Mouse (Mus musculus): Measurements from ENCODE around the gene Abr. TPM values are rescaled to one million over a fixed set of nuclear protein-coding genes. Genes with fewer than 3 reads are reported as not detected.

The Abr gene
- polyA plus RNA-seq, 1 experiment from 2014 or later = 41.4 TPM

DNA sequence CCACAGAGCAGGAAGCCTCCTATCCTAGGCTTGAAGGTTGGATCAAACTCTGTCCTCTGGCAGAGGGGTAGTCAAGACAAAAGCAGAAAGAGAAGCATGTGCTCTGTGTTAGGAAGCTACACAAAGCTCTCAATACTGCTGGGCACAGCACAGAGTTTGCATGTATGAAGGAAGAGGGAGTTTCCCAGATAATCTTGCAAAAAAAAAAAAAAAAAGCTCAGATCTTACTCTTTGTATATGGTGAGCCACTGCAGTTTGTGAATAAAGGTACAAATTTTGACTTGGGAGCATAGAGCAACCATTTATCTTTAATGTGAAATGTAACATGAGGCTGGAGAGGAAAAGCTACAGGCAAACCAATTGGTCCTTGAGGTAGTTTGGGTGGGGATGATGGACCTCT is 11.2 kb downstream of the Abr start:
- Histone ChIP-seq H3K27me3 (ENCODE audit: control insufficient read depth, insufficient read depth, low read length) (no peaks in the 10 kb centered on the region; the same call in 1 of the 2 replicates), H3K36me3 (ENCODE audit: control insufficient read depth, insufficient read depth, low read length) (no peaks in the 10 kb centered on the region), H3K9ac (ENCODE audit: low read length) (no peak overlapping the region), H3K4me2 (no peak overlapping the region), H3K9me3 (ENCODE audit: control insufficient read depth, low read length) (no peaks in the 10 kb centered on the region), H3K27ac (ENCODE audit: low read depth, low read length) (no peak overlapping the region), H3K4me3 (ENCODE audit: low read depth, low read length) (no peak overlapping the region), H3K4me1 (ENCODE audit: control insufficient read depth, insufficient read depth, low read length) (peaks cover 17% of the 10 kb centered on the region)
- DNase-seq (ENCODE audit: low spot score, missing footprints) (no peak), ATAC-seq (ENCODE audit: low FRiP score) (no peak)

DNA sequence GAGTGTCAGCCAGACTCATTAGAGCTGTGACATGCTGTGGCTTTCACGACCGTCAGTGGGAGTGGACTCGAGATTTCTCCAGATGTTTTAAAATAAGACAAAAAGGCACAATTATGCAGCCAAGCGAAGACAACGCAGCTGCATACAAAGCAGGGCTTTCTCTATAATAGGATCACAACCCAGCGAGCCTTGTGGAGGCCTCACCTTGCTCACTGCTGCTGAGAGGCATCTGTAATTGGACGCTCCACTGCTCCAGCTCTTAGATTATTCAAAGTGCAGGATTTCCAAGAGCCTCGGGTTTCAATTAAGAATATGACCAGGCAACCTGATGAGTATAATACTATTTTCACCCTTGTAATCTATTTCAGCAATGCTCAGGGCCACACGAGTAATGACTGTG is 15.6 kb downstream of the Abr start:
- H3K9me3 ChIP-seq (ENCODE audit: control insufficient read depth, low read length) = no peaks in the 10 kb centered on the region
- H3K4me2 ChIP-seq = no peak overlapping the region
- H3K27me3 ChIP-seq (ENCODE audit: control insufficient read depth, insufficient read depth, low read length) = no peaks in the 10 kb centered on the region
- DNase-seq (ENCODE audit: low spot score, missing footprints) (no peak), ATAC-seq (ENCODE audit: low FRiP score) (no peak)
- H3K4me1 ChIP-seq (ENCODE audit: control insufficient read depth, insufficient read depth, low read length) = peaks cover 8% of the 10 kb centered on the region; the same call in 1 of the 2 replicates
- no peak overlapping the region; the same call in 1 of the 2 replicates for H3K27ac ChIP-seq (ENCODE audit: low read depth, low read length)
- no peak overlapping the region for H3K4me3 ChIP-seq (ENCODE audit: low read depth, low read length)
- H3K36me3 ChIP-seq (ENCODE audit: control insufficient read depth, insufficient read depth, low read length) = no peaks in the 10 kb centered on the region
- 25% methylated on average over 9 of the region's 9 CpGs for WGBS
- H3K9ac ChIP-seq (ENCODE audit: low read length) = no peak overlapping the region

DNA sequence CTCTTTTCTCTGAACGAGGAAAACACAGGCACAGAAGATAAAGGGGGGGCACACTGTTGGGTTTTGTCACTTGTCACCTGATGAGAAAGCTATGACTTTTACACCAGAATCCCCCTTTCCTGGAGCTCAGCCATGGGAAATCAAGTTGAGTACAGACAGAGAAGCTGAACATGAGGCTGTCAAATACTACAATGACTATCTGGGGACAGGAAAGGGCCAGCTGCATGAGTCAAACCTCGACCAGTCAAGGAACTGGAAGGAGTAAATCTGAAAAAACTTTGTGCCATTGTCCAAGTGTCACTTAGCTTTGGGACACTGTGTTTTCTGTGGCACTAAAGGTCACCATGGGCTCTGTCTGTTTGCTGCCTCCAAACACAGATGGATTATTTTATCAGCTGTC is 22.9 kb downstream of the Abr start:
- H3K36me3 ChIP-seq (ENCODE audit: control insufficient read depth, insufficient read depth, low read length) = no peaks in the 10 kb centered on the region
- ATAC-seq (ENCODE audit: low FRiP score) = no peak

DNA sequence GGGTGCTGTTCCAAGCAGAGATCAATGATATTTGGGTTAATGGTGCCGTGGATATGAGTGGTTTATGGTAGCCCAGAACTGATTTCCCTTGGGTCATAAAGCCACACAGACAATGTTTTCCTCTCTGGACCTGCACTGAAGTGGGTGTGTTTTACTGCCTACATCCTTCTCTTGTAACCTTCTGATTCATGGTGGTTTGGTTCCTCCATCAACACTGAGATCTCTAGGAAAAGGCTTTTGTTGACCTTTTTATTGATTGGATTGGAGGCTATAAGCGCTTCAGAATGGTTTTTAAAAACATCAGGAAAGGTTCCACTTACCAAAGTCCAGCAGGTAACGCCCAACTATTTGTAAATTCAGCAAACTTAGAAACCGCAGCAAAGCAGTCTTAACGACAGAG is 23.4 kb downstream of the Abr start:
- Histone ChIP-seq H3K4me2 (no peak overlapping the region), H3K4me1 (ENCODE audit: control insufficient read depth, insufficient read depth, low read length) (no peaks in the 10 kb centered on the region), H3K9ac (ENCODE audit: low read length) (no peak overlapping the region), H3K4me3 (ENCODE audit: low read depth, low read length) (no peak overlapping the region), H3K9me3 (ENCODE audit: control insufficient read depth, low read length) (no peaks in the 10 kb centered on the region), H3K36me3 (ENCODE audit: control insufficient read depth, insufficient read depth, low read length) (no peaks in the 10 kb centered on the region), H3K27me3 (ENCODE audit: control insufficient read depth, insufficient read depth, low read length) (no peaks in the 10 kb centered on the region), H3K27ac (ENCODE audit: low read depth, low read length) (no peak overlapping the region)
- ATAC-seq (ENCODE audit: low FRiP score) = no peak
- WGBS = 78% methylated on average over 5 of the region's 5 CpGs
- DNase-seq (ENCODE audit: low spot score, missing footprints) = no peak

More for the DNA sequence above, 22.9 kb downstream of the Abr start:
- Histone ChIP-seq H3K27ac (ENCODE audit: low read depth, low read length) (no peak overlapping the region), H3K9me3 (ENCODE audit: control insufficient read depth, low read length) (no peaks in the 10 kb centered on the region), H3K9ac (ENCODE audit: low read length) (no peak overlapping the region), H3K27me3 (ENCODE audit: control insufficient read depth, insufficient read depth, low read length) (no peaks in the 10 kb centered on the region), H3K4me2 (no peak overlapping the region), H3K4me3 (ENCODE audit: low read depth, low read length) (no peak overlapping the region), H3K4me1 (ENCODE audit: control insufficient read depth, insufficient read depth, low read length) (no peaks in the 10 kb centered on the region)
- 33% methylated on average over 2 of the region's 2 CpGs for WGBS
- DNase-seq (ENCODE audit: low spot score, missing footprints) = no peak

DNA sequence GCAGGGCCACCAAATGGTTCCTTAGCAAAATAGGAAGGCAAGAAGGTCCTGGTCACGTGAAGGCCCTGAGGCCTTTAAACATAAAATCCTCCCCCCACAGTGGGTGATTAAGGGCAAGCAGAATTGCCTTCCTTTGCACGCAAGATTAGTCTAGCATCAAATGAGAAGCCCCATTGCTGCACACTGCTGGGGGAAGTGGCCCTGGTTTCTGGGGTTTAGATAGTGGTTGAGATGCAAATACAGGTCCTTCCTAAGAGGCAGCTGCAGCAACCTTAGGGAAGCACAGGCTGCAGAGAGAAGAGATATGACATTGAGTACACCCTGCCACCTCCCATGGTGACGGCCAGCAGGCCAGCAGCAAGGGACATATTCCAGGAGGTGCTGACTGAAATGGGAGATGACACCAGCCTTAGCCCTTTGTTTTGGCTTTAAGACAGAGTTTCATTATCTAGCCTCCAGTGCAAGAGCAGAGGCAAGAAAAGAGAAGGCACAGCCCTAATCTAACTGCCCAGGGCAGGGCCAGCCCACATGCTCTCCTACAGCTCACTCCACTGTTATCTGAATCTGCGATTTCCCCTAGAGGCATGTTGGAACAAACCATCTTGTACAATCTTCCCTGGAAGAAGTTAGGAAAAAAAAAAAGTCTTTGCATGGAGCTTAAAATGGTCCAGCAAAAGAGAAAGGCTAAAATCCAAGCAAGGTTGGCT is 28.3 kb downstream of the Abr start:
- DNase-seq (ENCODE audit: low spot score, missing footprints) (no peak), ATAC-seq (ENCODE audit: low FRiP score) (no peak)
- H3K36me3 ChIP-seq (ENCODE audit: control insufficient read depth, insufficient read depth, low read length) = no peaks in the 10 kb centered on the region
- no peak overlapping the region for H3K27ac ChIP-seq (ENCODE audit: low read depth, low read length)
- no peaks in the 10 kb centered on the region for H3K27me3 ChIP-seq (ENCODE audit: control insufficient read depth, insufficient read depth, low read length)
- no peak overlapping the region for H3K9ac ChIP-seq (ENCODE audit: low read length)
- no peaks in the 10 kb centered on the region for H3K9me3 ChIP-seq (ENCODE audit: control insufficient read depth, low read length)
- no peak overlapping the region for H3K4me2 ChIP-seq
- 52% methylated on average over 4 of the region's 4 CpGs for WGBS
- H3K4me1 ChIP-seq (ENCODE audit: control insufficient read depth, insufficient read depth, low read length) = no peaks in the 10 kb centered on the region
- H3K4me3 ChIP-seq (ENCODE audit: low read depth, low read length) = no peak overlapping the region

DNA sequence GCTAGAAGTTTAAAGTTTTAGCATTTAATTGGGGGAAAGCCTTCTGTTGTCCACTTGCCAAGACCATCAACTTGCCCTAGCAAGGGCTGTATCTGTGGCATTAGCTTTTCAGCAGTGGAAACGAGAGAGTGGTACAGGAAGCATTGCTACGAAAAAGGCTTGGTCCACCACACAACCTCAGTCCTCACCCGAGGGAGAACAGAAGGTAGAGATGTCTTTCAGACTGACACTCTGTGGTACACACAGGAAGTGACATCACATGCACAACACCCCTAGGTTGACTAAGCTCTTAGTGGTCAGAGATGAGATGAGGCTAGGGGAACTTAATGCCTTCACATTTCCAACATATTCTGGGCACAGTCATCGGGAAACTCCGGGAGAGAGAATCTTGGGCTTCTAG is 32.4 kb downstream of the Abr start:
- 86% methylated on average over 5 of the region's 5 CpGs for WGBS
- Histone ChIP-seq H3K36me3 (ENCODE audit: control insufficient read depth, insufficient read depth, low read length) (no peaks in the 10 kb centered on the region), H3K9ac (ENCODE audit: low read length) (no peak overlapping the region), H3K27me3 (ENCODE audit: control insufficient read depth, insufficient read depth, low read length) (no peaks in the 10 kb centered on the region), H3K4me2 (no peak overlapping the region), H3K9me3 (ENCODE audit: control insufficient read depth, low read length) (no peaks in the 10 kb centered on the region), H3K27ac (ENCODE audit: low read depth, low read length) (no peak overlapping the region), H3K4me1 (ENCODE audit: control insufficient read depth, insufficient read depth, low read length) (no peaks in the 10 kb centered on the region), H3K4me3 (ENCODE audit: low read depth, low read length) (no peak overlapping the region)
- ATAC-seq (ENCODE audit: low FRiP score) (no peak), DNase-seq (ENCODE audit: low spot score, missing footprints) (no peak)

DNA sequence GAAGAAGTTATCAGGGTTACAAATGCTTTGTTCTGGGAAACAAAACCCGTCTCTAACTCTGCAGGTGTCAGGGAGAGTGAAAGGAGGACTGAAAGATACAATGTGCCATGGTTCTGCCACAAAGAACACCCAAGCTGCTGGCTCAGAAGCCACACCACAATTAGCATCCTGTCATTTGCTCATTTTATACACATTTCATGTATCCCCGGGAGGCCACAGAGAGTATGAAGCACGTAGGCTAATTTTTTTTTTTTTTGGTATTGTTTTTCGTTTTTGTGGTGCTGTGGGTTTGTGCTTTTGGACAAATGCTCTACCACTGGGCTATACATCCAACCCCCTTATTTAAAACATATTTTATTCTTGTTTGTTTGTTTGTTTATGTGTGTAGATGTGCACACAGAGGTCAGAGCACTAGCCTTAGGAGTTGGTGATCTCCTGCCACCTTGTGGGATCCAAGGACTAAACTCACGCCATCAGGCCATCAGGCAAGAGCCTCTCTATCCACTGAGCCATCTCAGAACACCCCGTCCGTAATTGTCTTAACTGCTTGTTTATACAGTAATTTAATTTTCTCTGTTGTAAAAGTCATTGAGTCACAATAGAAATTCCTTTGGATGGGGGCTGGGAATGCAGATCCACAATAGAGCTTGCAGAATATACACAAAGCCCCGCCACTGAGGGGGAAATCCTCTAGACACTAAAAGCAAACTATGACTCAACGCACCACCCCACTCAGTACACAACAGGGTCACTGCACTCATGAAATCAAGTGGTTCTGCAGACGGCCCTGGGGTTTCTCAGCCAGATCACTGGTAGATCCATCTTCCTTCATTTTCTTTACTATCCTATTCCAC is 33.3 kb downstream of the Abr start:
- DNase-seq (ENCODE audit: low spot score, missing footprints) = no peak
- 76% methylated on average over 10 of the region's 10 CpGs for WGBS
- H3K4me3 ChIP-seq (ENCODE audit: low read depth, low read length) = no peak overlapping the region
- H3K4me2 ChIP-seq = no peak overlapping the region
- no peaks in the 10 kb centered on the region for H3K9me3 ChIP-seq (ENCODE audit: control insufficient read depth, low read length)
- no peaks in the 10 kb centered on the region for H3K36me3 ChIP-seq (ENCODE audit: control insufficient read depth, insufficient read depth, low read length)
- no peaks in the 10 kb centered on the region for H3K27me3 ChIP-seq (ENCODE audit: control insufficient read depth, insufficient read depth, low read length)
- ATAC-seq (ENCODE audit: low FRiP score) = no peak
- H3K27ac ChIP-seq (ENCODE audit: low read depth, low read length) = no peak overlapping the region
- no peak overlapping the region for H3K9ac ChIP-seq (ENCODE audit: low read length)
- H3K4me1 ChIP-seq (ENCODE audit: control insufficient read depth, insufficient read depth, low read length) = no peaks in the 10 kb centered on the region

DNA sequence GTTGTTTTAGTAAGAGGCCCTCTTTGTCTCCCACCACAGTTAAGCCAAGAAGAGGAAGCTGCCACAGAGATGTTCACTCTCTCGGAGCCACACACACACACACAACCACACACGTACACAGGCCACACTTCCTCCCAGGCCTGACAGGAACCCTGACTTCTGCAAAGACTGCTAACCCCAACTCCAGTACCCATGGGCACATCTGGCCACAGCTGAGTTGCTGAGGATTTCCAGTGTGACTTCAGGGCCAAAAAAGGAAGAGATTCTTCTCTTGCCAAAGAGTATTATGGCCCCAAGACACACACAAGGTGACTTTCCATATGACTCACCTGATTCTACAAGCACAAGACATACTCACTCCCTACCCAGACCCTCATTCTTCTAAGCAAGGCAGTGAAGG is 34.1 kb downstream of the Abr start:
- ATAC-seq (ENCODE audit: low FRiP score) = no peak
- no peak overlapping the region for H3K9ac ChIP-seq (ENCODE audit: low read length)
- no peaks in the 10 kb centered on the region for H3K27me3 ChIP-seq (ENCODE audit: control insufficient read depth, insufficient read depth, low read length)
- 86% methylated on average over 2 of the region's 2 CpGs for WGBS
- no peaks in the 10 kb centered on the region for H3K9me3 ChIP-seq (ENCODE audit: control insufficient read depth, low read length)
- H3K4me2 ChIP-seq = no peak overlapping the region
- DNase-seq (ENCODE audit: low spot score, missing footprints) = no peak
- no peaks in the 10 kb centered on the region for H3K36me3 ChIP-seq (ENCODE audit: control insufficient read depth, insufficient read depth, low read length)
- H3K27ac ChIP-seq (ENCODE audit: low read depth, low read length) = no peak overlapping the region
- no peak overlapping the region for H3K4me3 ChIP-seq (ENCODE audit: low read depth, low read length)
- H3K4me1 ChIP-seq (ENCODE audit: control insufficient read depth, insufficient read depth, low read length) = no peaks in the 10 kb centered on the region

DNA sequence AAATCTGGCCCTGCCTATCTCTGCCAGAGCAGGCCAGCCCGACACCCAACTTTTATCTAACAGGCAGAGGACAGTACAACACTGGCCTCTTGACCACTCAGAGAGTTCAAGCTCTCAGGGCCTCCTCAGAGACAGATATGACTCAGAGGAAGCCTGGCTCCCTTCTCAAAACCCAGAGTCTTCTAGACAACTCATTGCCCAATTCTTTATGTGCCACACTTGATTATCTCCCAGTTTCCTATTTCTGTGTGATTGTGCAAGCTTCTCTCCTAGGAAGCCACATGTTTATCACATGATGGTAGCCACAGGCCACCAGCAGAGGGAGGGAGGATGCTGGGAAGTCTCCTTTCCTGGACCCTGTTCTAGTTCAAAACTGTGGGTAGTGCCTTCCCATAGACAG is 34.8 kb downstream of the Abr start:
- Histone ChIP-seq H3K36me3 (ENCODE audit: control insufficient read depth, insufficient read depth, low read length) (no peaks in the 10 kb centered on the region), H3K4me3 (ENCODE audit: low read depth, low read length) (no peak overlapping the region), H3K27ac (ENCODE audit: low read depth, low read length) (no peak overlapping the region), H3K4me2 (no peak overlapping the region), H3K9me3 (ENCODE audit: control insufficient read depth, low read length) (no peaks in the 10 kb centered on the region), H3K27me3 (ENCODE audit: control insufficient read depth, insufficient read depth, low read length) (no peaks in the 10 kb centered on the region), H3K4me1 (ENCODE audit: control insufficient read depth, insufficient read depth, low read length) (no peaks in the 10 kb centered on the region), H3K9ac (ENCODE audit: low read length) (no peak overlapping the region)
- WGBS = 85% methylated on average over 1 of the region's 1 CpGs
- DNase-seq (ENCODE audit: low spot score, missing footprints) = no peak
- ATAC-seq (ENCODE audit: low FRiP score) = no peak

All from midbrain, embryonic 11.5 days (tissue).